Mouse (Mus musculus) heart, postnatal 0 days (tissue): Measurements from ENCODE around the gene Cbx2. TPM values are rescaled to one million over a fixed set of nuclear protein-coding genes. Genes with fewer than 3 reads are reported as not detected.
A peak's percentile ranks its signal among the peaks of the same experiment; 100 is the strongest.

Source experiments
- ATAC-seq: fragments of 200-750 bp; cut with Nextera tagmentation; 2 replicates; pipeline ENCODE4 v1.8.0; 2017; ENCODE audit warnings: low read depth, moderate number of reproducible peaks, moderate library complexity; ENCODE audit not compliant: insufficient read depth
- DNase-seq: peaks from one replicate; pipeline ENCODE4 v3.0.0-alpha.2; 2016; ENCODE audit warnings: low spot score
- H3K27ac ChIP-seq: fragments of 300-500 bp; sonication (generic); 2 replicates; pipeline ENCODE4 v1.5.1; 2014; ENCODE audit warnings: low read depth, mild to moderate bottlenecking
- H3K27me3 ChIP-seq: fragments of 300-500 bp; sonication (generic); 2 replicates; pipeline ENCODE4 v1.6.1; 2014; ENCODE audit warnings: low read length, mixed read lengths; ENCODE audit not compliant: control insufficient read depth, insufficient read depth
- H3K36me3 ChIP-seq: fragments of 300-500 bp; sonication (generic); replicated peaks from 2 replicates; pipeline ENCODE4 v1.6.1; 2014; ENCODE audit warnings: low read length, mixed read lengths; ENCODE audit not compliant: control insufficient read depth, insufficient read depth
- H3K4me1 ChIP-seq: fragments of 300-500 bp; sonication (generic); 2 replicates; pipeline ENCODE4 v1.6.1; 2014; ENCODE audit warnings: antibody characterized with exemption; ENCODE audit not compliant: control insufficient read depth, insufficient read depth
- H3K4me2 ChIP-seq: fragments of 300-500 bp; sonication (generic); 2 replicates; pipeline ENCODE4 v1.6.1; 2014; ENCODE audit warnings: low read depth, mild to moderate bottlenecking, low read length, moderate library complexity
- H3K4me3 ChIP-seq: fragments of 300-500 bp; sonication (generic); 2 replicates; pipeline ENCODE4 v1.5.1; 2014; ENCODE audit warnings: low read depth, low read length
- H3K9ac ChIP-seq: fragments of 300-500 bp; sonication (generic); replicated peaks from 2 replicates; pipeline ENCODE4 v1.6.1; 2014; ENCODE audit warnings: low read depth, low read length, mixed read lengths
- H3K9me3 ChIP-seq: fragments of 300-500 bp; sonication (generic); replicated peaks from 2 replicates; pipeline ENCODE4 v1.6.1; 2016; ENCODE audit warnings: low read length; ENCODE audit not compliant: control insufficient read depth
- CTCF ChIP-seq: IDR thresholded peaks from 2 replicates; pipeline ENCODE4 v1.5.1; 2016; ENCODE audit warnings: antibody characterized with exemption, control low read depth, low read depth
- EP300 ChIP-seq: IDR thresholded peaks from 2 replicates; pipeline ENCODE4 v1.6.1; 2016; ENCODE audit warnings: antibody characterized with exemption, low read depth
- WGBS: fragments of 180-500 bp; shearing (Covaris S2); extraction: QIAGEN DNeasy Blood & Tissue Kit; methylation state at CpG from one replicate; pipeline ENCODE4 v1.1.7; 2014; 5-methylcytosine and 5-hydroxymethylcytosine counted together
- polyA plus RNA-seq: library from polyadenylated mRNA; unstranded; fragments of >200 nt; fragmentation: Nextera tagmentation; extraction: Ambion mirVana; gene quantifications from 2 replicates; pipeline ENCODE4 v1.2.1, GENCODE M21; 2015
- total RNA-seq: library from RNA; depleted of rRNA; stranded (reverse); fragments of >200 nt; gene quantifications from 2 replicates; pipeline ENCODE4 v1.2.3, GENCODE M21; 2014; ENCODE audit warnings: low replicate concordance

The Cbx2 gene
- total and polyA plus RNA-seq, 2 experiments from 2014 or later: 1.8 to 5.8 TPM

DNA sequence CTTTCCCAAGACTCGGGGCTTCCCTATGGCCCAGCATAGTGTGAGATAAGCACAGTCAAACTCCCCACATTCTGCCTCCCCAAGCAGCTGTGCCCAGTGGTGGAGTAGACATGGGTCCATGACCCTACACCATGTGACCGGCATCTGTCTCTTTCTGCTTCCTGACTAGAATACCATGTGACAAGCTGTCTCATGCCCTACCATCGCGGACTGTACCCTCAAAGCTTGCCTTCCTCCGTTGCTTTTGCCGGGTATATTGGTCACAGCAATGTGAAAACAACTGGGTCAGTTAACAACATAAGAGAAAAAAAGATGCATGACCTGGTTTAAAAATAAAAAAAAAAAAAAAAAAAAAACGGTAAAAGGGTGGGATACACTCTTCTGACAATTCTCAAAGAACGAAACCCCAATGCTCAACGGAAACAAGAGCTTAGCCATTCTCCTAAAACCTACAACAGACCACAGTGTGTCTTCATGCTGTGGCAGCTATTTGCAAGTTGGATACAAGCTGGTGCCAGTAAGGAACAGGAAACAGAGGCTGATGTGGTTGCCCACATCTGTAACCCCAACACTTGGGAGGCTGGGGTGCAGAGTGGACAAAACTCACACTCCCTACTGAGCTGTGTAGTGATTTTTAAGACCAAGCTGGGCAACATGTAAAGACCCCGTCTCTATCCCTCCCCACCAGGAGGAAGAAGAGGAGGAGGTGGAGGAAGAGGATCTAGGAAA lies 17.1 kb upstream of the Cbx2 start:
- 80% methylated on average over 10 of the region's 10 CpGs for WGBS
- TF ChIP-seq CTCF (no peak), EP300 (no peak)
- ATAC-seq: no peak
- Histone ChIP-seq H3K4me3 (no peak overlapping the region), H3K9ac (no peak overlapping the region), H3K4me1 (no peaks in the 10 kb centered on the region), H3K27me3 (peaks cover 3% of the 10 kb centered on the region; the same call in 1 of the 2 replicates), H3K36me3 (no peaks in the 10 kb centered on the region), H3K4me2 (no peak overlapping the region), H3K9me3 (peaks cover 4% of the 10 kb centered on the region; the same call in 1 of the 2 replicates), H3K27ac (no peak overlapping the region)
- DNase-seq: no peak

DNA sequence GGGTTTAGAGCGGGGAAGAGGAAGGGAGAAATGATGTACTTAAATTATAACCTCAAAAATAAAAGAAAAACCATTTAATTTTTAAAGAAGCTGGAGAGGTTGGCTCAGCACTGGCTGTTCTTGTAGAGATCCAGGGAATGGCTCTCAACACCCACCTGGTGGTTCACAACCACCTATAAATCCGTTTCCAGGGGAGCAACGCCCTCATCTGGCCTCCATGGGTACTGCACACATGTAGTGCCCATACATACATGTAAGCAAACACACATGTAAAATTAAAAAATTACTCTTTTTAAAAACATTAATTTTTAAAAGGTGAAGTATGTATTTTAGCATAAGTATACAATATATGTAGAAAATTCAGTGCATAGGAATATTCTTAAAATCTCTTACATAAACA lies 16.3 kb upstream of the Cbx2 start:
- 65% methylated on average over 3 of the region's 3 CpGs for WGBS
- Histone ChIP-seq H3K27me3 (no peaks in the 10 kb centered on the region), H3K4me1 (no peaks in the 10 kb centered on the region), H3K4me3 (no peak overlapping the region), H3K9me3 (no peaks in the 10 kb centered on the region), H3K27ac (no peak overlapping the region), H3K36me3 (no peaks in the 10 kb centered on the region), H3K9ac (no peak overlapping the region), H3K4me2 (no peak overlapping the region)
- ATAC-seq: no peak
- TF ChIP-seq CTCF: no peak
- no peak for TF ChIP-seq EP300
- DNase-seq: no peak

- Histone ChIP-seq H3K36me3 (no peaks in the 10 kb centered on the region), H3K4me3 (no peak overlapping the region), H3K9ac (no peak overlapping the region), H3K4me2 (peak overlapping the region; percentile 47; the same call in 1 of the 2 replicates), H3K4me1 (no peaks in the 10 kb centered on the region), H3K27me3 (no peaks in the 10 kb centered on the region), H3K9me3 (no peaks in the 10 kb centered on the region), H3K27ac (no peak overlapping the region)
- DNase-seq: no peak
- 22% methylated on average over 21 of the region's 21 CpGs for WGBS
- no peak; the same call in 1 of the 2 replicates for ATAC-seq
- TF ChIP-seq EP300 (no peak), CTCF (no peak)
Measured at GRCm38 (mm10) chr11:119007461-119008456, 15.0 kb upstream of the Cbx2 start.

GRCm38 (mm10) chr11:119014455-119014854 lies 8.3 kb upstream of the Cbx2 start:
- Histone ChIP-seq H3K4me1 (no peaks in the 10 kb centered on the region), H3K4me3 (no peak overlapping the region), H3K9me3 (no peaks in the 10 kb centered on the region), H3K9ac (no peak overlapping the region), H3K4me2 (no peak overlapping the region), H3K36me3 (no peaks in the 10 kb centered on the region), H3K27ac (no peak overlapping the region), H3K27me3 (peaks cover 2% of the 10 kb centered on the region; the same call in 1 of the 2 replicates)
- 73% methylated on average over 7 of the region's 7 CpGs for WGBS
- DNase-seq (no peak), ATAC-seq (no peak)
- TF ChIP-seq EP300 (no peak), CTCF (no peak)

- no peaks in the 10 kb centered on the region for H3K36me3 ChIP-seq
- TF ChIP-seq CTCF: no peak
- no peak for TF ChIP-seq EP300
- DNase-seq: no peak
- H3K27me3 ChIP-seq: peaks cover 25% of the 10 kb centered on the region
- H3K9ac ChIP-seq: no peak overlapping the region
- H3K4me2 ChIP-seq: no peak overlapping the region
- ATAC-seq: no peak
- 78% methylated on average over 7 of the region's 7 CpGs for WGBS
- H3K4me1 ChIP-seq: no peaks in the 10 kb centered on the region
- H3K27ac ChIP-seq: no peak overlapping the region
- H3K9me3 ChIP-seq: no peaks in the 10 kb centered on the region
- no peak overlapping the region for H3K4me3 ChIP-seq
Measured at GRCm38 (mm10) chr11:119017506-119017905, 5.3 kb upstream of the Cbx2 start.
